Mouse (Mus musculus): ENCODE measurements around the gene Enox1.

DNA sequence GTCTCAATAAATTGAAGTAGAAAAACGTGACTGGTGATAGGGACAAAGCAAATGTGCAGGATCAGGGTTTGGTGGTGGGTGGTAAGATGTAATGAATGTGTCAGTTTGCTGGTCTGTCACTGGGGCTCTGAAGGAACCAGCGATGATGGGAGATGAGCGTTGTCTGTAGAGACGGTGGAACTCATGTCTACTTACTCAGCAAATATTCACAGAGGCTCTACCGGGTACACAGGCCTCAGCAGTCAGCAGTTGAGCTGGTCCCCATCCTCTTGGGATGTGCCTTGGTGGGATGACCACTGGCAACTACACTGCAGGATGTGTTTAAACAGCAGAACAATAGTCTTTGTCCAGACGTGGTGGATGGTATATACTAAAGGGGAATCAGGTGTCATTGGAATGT is 352.5 kb downstream of the Enox1 start:
- TF ChIP-seq CTCF (IDR thresholded peaks at IDR 0.05; ENCODE audit: low read depth, low read length) (no peak), POLR2A (IDR thresholded peaks at IDR 0.05; ENCODE audit: borderline replicate concordance, low read depth, low read length) (no peak)
